15 mouse cellular contexts compared by ENCODE assay signal in the genomic region with DNA sequence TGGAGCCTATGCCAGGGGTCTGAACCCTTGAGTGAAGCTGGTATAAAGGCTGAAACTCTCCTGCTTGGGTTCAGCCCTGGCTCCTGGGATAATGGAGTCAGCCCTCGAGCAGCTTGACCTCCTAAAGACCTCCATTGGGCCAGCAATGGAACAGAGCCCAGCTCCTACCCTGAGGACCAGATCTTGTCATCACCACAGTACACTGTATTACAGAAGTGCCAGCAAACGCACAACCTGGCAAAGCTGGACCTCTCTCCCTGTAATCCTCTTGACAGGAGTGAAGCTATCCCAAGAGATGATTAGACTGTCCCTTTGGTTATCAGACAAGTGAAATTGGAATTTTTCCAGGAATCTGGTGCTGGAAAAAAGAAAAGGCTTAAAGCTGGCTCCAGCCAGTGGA.
"Had no signal": no experiment of that assay in that cellular context is flagged by ENCODE, and none has a peak within 500 bp of the region (broad histone marks: within the 10 kb centered on the region; RNA-seq: fewer than 3 reads in every experiment).

No protein-coding gene starts in this region.

- H3K9me3 ChIP-seq: limb, embryonic 15.5 days; liver, embryonic 12.5 days; megakaryocyte, embryonic 14.5 days; neural tube, embryonic 13.5 days had no signal

- H3K4me3 ChIP-seq: limb, embryonic 15.5 days; liver, embryonic 12.5 days; megakaryocyte, embryonic 14.5 days; neural tube, embryonic 13.5 days had no signal

- H3K27ac ChIP-seq: kidney, postnatal 0 days; limb, embryonic 15.5 days; liver, embryonic 12.5 days; macrophage; neural tube, embryonic 13.5 days; stomach, postnatal 0 days had no signal

- DNase-seq: kidney, postnatal 36 days; layer of hippocampus, adult 9-11 months; layer of hippocampus, postnatal 36 days; lung, embryonic 14.5 days; lung, postnatal 14 days; right cerebral cortex, postnatal 25 days; thymus, adult 18-20 months; thymus, postnatal 14 days had no signal

- H3K27me3 ChIP-seq: limb, embryonic 15.5 days; liver, embryonic 12.5 days; neural tube, embryonic 13.5 days had no signal

- H3K4me1 ChIP-seq: limb, embryonic 15.5 days; liver, embryonic 12.5 days; megakaryocyte, embryonic 14.5 days; neural tube, embryonic 13.5 days had no signal

- H3K36me3 ChIP-seq: limb, embryonic 15.5 days; liver, embryonic 12.5 days; neural tube, embryonic 13.5 days had no signal
